Mouse (Mus musculus) spleen, adult 2 months (tissue): ENCODE data around the gene Copa.

Experiments
- CTCF ChIP-seq: fragments of 200-500 bp; IDR thresholded peaks from 2 replicates; pipeline ENCODE4 v1.5.1; 2011; ENCODE audit warnings: mild to moderate bottlenecking, inconsistent platforms; ENCODE audit not compliant: insufficient read depth, insufficient read length, insufficient replicate concordance; ENCODE audit errors: extremely low read depth
- POLR2A ChIP-seq: fragments of 200-500 bp; IDR thresholded peaks from 2 replicates; pipeline ENCODE4 v1.6.1; 2011; ENCODE audit warnings: low read depth, low read length, inconsistent platforms

DNA sequence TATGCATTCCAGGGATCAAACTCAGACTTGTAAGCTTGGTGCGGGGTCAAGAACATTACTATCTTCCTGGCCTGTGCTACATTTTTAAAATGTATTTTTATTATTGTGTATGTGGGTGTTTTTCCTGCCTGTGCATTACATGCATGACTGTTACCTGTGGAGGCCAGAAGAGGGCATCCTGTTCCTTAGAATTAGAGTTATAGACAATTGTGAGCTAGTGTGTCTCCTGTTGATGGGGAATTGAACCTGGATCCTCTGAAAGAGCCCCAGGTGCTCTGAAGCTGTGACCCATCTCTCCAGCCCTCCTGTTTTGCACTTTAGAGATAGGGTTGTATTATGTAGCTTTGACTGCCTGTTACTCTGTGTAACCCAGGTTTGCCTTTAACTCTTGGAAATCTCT is 79.7 kb downstream of the Copa start:
- TF ChIP-seq POLR2A (no peak), CTCF (no peak)
